Mouse (Mus musculus) gastrocnemius, postnatal 25 days (tissue): ENCODE results near the gene Mtus2. TPM values are rescaled to one million over a fixed set of nuclear protein-coding genes. Genes with fewer than 3 reads are reported as not detected.

Experiments
- DNase-seq: peaks from one replicate; pipeline ENCODE4 v3.0.0; 2022
- total RNA-seq, 2 experiments: library from RNA; stranded (reverse); gene quantifications; 1 replicate in 1 of 2; 2 replicates in 1 of 2; pipeline ENCODE4 v1.2.3; 2021

The Mtus2 gene
- total RNA-seq, 2 experiments from 2014 or later: 0.16 TPM; not detected in 1

DNA sequence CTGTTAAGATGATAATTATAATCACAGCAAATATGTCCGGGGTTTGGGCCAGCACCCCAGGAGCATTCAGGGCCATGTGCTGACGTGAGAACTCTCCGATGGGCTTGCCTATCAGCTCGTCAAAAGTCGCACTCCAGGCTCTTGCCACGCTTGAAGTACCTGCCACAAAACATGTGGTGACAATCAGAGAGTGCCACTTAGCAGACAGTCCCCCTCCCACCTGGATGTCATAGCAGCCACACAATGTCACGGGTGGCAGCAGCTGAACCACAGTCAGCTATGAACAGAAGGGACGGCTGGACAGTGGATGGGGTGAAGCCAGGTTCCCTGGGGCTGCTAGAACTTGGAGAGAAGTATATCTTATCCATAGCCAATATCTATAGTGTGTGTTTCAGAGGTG, 391.0 kb downstream of the Mtus2 start:
- DNase-seq: no peak

DNA sequence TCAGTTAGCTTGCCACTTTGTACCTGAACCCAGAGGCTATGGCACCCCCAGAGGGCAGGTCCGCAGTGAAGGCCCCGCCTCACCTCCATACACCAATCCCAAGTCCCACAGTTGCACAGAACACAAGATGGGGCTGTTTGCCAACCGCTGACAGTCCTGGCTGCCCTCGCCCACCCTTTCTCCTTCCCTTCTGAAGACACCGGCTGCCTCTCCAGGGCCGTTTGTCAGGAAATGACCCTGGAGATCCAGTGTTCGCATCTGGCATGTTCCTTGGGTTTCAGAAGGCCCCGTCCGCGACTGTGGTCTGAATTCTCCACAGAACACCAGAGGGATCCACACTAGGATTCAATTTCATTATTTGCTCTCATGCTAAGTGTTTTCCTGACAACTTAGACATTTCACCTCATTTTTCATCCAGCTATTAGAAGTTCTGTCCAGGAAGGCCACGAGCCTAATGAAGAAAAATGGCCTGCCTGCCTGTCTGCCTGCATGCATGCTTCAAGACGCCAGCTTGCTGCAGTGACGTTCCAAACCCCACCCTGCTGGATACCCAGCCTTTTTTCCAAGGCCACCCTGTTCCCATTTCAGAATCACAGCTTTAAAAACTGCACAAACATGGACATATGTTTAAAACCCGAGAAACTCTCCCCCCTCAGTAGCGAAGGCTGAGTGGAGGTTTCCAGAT, 392.3 kb downstream of the Mtus2 start:
- DNase-seq: no peak

DNA sequence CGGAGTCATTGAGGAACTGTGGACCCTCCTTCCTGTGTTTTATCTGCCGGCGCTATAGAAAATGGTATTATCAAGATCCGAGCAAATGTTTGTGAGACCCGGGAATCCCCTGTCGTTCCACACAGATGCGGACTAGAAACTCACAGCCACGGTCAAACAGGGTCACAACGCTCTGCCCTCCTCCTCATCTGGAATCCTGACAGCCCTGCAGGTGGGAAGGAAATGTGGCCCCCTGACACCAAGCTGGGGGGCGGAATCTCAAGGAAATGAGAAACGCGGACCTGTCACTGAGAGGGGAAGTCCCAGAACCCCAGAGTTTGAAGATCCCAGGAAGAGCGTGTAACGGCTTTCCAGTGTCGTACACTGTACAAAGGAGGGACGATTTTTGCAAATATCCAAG, 396.3 kb downstream of the Mtus2 start:
- DNase-seq: no peak

DNA sequence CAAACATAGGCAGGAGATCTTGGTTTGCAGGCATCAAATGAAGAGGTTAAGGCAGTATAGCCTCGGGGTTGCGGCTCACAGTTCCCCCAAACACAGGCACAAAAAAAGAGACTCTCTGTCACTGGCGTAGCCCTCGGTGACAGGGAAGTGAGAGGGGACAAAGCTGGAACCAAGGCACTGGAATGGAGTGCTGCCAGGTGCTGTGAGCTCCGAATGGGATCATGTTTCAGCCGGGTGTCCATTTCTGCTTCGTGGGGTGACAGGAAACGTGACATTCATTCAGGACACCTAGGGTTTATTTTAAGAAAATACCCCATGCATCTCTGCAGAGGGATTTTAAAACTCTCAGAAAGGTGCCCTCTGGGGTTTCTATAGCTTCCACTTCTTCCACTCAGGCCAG, 397.4 kb downstream of the Mtus2 start:
- DNase-seq: no peak

DNA sequence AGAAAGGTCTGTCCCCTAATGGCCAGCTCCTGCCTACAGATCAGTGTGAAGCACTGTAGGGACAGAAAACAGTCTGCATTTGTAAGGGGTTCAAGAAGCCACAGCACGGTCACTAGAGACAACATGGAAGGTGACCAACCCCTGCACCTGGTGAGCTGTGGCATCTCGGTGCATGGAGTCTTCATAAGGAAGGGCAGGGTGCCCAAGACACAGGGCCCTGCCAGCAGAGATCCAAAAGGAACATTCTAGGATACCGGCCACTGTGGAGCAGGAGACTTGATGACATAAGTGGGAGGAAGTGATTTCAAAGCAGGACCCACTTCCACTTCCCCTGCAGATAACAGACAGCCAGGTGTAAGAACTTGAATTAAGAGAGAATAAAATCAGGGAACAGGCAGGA, 398.7 kb downstream of the Mtus2 start:
- no peak for DNase-seq

DNA sequence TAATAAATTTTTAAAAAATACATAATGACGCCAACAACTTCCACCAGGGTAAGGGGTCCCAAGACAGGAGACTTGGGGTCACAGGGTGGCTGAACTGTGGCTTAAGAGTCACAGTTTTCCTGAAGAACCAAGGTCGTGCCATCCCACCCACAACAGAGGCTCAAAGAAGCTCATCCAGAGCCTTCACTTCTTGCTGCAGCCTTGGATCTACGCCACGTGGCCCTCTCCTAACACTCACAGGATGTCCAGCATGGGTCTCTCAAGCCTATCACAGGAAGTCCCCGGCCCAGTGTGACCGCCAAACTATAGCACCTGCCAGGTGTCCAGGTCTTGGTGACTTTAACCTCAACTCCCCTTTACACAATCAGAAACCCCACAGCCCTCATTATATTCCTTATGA, 400.0 kb downstream of the Mtus2 start:
- DNase-seq: no peak

DNA sequence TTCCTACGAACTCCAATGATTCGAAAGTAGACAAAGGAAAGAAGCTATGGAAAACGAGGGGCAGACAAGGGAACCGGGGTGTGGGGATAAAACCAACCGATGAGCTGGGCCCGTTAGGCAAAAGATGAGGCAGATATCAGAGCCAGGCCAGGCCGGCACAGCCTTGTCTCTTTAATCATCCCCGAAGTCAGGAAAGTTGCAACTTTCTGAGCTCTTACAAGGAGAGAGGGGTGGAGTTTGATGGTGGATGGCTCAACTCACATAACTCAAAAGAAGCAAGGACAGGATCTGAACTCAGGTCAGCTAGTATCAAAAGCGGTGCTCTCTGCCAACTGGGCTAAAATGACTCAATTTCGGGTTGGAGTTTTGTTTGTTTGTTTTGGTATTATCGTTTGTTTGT, 402.0 kb downstream of the Mtus2 start:
- no peak for DNase-seq

DNA sequence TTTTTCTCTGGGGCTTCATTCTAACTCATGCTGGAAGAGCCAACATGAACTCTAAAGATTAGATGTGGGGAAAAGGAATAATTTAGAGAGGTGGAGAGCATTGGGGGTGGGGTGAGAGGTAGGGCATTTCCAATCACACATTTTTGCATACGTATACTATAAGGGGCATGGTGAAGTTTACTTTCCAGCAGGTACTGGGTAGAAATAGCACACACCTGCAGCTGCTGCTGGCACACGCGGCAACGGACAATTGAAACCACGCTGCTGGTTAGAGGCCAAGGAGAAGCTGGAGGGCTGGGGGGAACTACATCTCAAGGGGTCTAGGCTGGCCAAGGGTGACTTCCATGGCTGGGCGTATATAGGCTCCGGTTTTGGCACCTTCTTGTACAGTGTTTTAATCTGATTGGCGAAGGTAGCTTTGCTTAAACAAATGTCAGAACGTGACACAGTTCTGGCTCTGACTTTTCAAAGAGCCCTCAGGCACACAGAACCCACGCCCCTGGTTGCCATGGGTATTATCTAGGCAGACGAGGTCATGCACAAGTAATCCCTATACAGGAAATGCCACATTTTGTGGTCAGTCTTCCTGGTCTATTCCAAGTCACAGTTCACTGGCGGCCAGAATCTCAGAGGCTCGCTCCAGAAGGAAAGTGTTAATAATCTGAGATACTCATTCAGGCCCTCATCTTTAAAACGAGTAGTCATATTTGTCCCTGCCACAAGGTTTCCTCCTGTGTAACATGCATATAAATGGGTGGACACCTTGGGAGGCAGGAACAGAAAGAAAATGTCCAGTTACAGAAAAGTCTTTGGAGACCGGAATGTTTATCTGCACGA, 404.0 kb downstream of the Mtus2 start:
- DNase-seq: no peak

DNA sequence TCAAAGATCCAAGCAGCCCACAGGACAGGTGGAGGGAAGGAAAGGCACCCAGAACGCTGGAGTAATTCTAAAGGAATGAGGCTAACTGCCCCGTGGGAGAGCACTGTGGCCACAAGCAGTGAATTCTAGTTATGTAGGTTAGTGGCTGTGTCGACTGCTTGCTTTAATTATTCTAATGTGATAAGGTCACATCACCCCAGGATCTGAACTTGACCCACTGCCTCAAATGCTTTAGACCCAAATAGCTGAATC, 404.6 kb downstream of the Mtus2 start:
- DNase-seq: no peak

DNA sequence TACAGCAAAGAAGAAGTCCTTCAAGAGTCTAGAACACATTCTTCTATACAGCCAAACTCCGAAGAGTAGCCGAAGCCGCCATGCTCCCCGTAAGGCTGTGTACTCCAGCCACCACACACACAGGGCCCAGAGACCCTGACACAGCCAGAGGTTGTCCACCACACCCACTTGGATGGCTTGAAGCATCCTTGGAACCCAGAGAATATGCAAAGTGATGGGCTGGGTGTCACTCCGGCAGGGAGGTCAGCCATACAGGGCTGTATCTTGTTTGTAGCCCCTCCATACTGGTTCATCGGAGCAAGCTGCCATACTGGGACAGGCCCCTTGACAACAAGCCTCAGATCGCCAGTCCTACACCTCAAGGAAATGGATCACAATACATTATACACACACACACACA, 405.2 kb downstream of the Mtus2 start:
- no peak for DNase-seq

DNA sequence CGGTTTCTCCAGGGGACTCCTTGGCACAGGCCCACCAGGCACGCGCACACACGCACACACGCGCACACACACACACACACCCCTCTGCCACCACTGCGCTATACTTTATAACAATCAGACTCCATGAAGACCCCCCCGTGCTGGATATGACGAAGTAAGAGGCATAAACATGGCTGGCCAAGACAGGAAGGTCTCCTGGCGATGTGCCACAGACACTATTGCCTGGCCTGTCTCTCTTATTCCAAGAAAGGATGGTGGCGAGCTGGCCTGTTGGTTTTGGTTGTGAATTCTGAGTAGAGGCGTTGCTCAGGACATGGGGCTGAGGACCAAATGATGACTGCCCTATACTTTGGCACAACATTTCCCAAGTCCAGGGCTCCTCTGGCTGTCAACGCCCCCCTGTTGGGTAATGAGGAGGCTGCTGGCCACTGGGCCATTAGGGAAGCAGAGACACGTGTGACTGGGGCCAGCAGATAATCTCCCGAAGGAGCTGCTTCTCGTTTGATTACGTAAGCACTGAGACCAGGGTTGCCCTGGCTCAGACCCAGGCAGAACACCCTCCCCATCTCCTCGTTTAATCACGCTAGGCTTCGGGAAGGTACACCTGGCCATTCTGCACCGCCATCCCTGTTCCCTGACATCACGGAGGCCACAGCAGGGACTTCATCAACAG, 406.5 kb downstream of the Mtus2 start:
- DNase-seq: no peak

Other genes starting within 250 kb of the Mtus2 start
- 10 to 100 TPM; 22.8 to 24.1 TPM for gene Flt1, start 231.3 kb upstream of the Mtus2 start, total RNA-seq
- gene Pomp, start 96.9 kb upstream of the Mtus2 start, total RNA-seq: 100 to 1,000 TPM; 137 to 142 TPM
- gene Slc46a3, start 62.5 kb upstream of the Mtus2 start, total RNA-seq: 10 to 100 TPM in 1 of 2 experiments, 1 to 10 TPM in 1; 9.5 to 11.7 TPM